Mouse (Mus musculus) limb, embryonic 10.5 days (tissue): ENCODE data around the gene Zscan12. TPM values are rescaled to one million over a fixed set of nuclear protein-coding genes. Genes with fewer than 3 reads are reported as not detected.

Experiments used
- DNase-seq: peaks from one replicate; pipeline ENCODE4 v3.0.0-alpha.2; 2017; ENCODE audit warnings: low spot score
- H3K27ac ChIP-seq: fragments of 300-500 bp; sonication (generic); 2 replicates; pipeline ENCODE4 v1.5.1; 2016; ENCODE audit warnings: mild to moderate bottlenecking
- H3K27me3 ChIP-seq: fragments of 300-500 bp; sonication (generic); 2 replicates; pipeline ENCODE4 v1.6.1; 2016; ENCODE audit warnings: low read depth, mild to moderate bottlenecking; ENCODE audit not compliant: poor library complexity, severe bottlenecking
- H3K36me3 ChIP-seq: fragments of 300-500 bp; sonication (generic); 2 replicates; pipeline ENCODE4 v1.6.1; 2016; ENCODE audit warnings: mild to moderate bottlenecking, moderate library complexity
- H3K4me1 ChIP-seq: fragments of 300-500 bp; sonication (generic); 2 replicates; pipeline ENCODE4 v1.6.1; 2016
- H3K4me3 ChIP-seq: fragments of 300-500 bp; sonication (generic); 2 replicates; pipeline ENCODE4 v1.5.1; 2016; ENCODE audit warnings: mild to moderate bottlenecking, moderate library complexity
- H3K9me3 ChIP-seq: fragments of 300-500 bp; sonication (generic); replicated peaks from 2 replicates; pipeline ENCODE4 v1.6.1; 2016; ENCODE audit warnings: mild to moderate bottlenecking
- WGBS: fragments of 180-500 bp; shearing (Covaris S2); methylation state at CpG from one replicate; pipeline ENCODE4 v1.1.7; 2016; 5-methylcytosine and 5-hydroxymethylcytosine counted together
- microRNA-seq: library from miRNA; unstranded; fragments of <30 nt; microRNA quantifications from one replicate; pipeline ENCODE4, GENCODE M21; 2017
- polyA plus RNA-seq: library from polyadenylated mRNA; unstranded; fragments of >200 nt; fragmentation: Nextera tagmentation; extraction: Ambion mirVana; gene quantifications from 2 replicates; pipeline ENCODE4 v1.2.1, GENCODE M21; 2016

The Zscan12 gene
- polyA plus RNA-seq, 1 experiment from 2014 or later, result 19.7 TPM

DNA sequence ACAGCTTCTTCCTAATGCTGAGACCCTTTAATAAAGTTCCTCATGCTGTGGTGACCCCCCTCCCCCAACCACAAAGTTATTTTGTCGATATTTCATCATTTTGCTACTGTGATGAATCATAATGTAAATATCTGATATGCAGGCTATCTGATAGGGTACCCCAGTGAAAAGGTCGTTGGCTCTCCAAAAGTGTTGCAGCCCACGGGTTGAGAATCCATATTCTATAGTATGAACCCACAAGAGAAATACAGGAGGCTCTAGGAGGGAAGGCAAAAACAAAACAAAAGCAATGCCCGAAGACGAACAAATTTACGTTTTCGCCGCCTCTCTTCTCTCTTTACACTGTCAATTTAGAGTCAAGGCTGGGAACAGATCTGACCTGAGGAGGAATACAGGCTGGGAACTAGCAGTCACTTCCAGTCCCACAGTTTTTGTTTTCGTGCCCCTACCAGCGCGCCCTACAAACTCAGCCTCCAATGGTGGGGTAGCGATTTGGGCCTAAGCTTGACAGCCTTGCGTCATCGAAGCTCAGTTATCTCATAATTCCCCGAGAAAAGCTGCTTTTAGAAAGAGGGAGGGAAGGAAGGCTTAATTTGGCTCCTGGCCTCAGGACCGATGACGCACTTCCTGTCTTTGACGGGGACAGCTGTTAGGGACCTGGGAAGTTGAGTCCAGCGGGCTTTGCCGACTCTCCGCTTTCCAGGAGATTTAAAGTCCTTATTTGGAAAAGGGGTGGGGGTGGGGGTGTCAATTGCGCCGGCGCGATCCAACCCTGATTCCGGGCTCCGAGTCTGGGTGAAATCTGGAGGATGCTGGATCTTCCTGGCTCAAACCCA is 45.6 kb downstream of the Zscan12 start:
- Histone ChIP-seq H3K27me3 (no peaks in the 10 kb centered on the region), H3K4me3 (peak overlapping the region; percentile 61), H3K9me3 (no peaks in the 10 kb centered on the region), H3K27ac (peak overlapping the region; percentile 89), H3K4me1 (peaks cover 13% of the 10 kb centered on the region), H3K36me3 (no peaks in the 10 kb centered on the region)
- WGBS, result 5% methylated on average over 27 of the region's 27 CpGs
- DNase-seq, result peak; percentile 83

DNA sequence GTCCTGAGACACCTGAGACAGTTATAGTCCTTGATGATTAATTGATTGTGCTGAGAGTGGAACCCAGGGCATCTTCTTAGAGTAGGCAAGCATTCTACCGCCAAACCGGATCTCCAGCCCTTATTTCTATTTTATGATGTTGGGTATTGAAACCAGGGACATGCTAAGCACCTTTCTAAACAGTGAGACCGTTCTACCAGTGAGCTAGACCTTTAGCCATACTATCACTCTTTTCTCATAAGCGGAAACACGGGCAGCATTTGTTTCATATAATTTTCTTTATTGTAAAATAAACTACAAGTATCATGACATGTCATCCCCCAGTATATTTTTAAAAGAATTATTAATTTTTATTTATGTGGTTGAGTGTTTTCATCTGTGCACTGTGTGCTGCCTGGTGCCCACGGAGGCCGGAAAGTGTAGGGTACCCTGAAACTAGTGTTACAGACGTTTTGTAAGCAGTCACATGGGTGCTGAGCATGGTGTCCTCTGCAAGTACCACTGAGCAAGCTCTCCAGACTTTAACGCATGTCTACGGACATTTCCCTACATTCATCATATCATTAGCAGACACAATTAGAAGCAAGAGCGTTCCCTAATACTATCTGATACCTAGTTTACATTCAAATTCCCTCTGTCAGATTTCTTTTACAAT is 46.3 kb downstream of the Zscan12 start:
- no peaks in the 10 kb centered on the region for H3K27me3 ChIP-seq
- WGBS, result 55% methylated on average over 11 of the region's 11 CpGs
- H3K9me3 ChIP-seq, result no peaks in the 10 kb centered on the region
- no peaks in the 10 kb centered on the region for H3K36me3 ChIP-seq
- H3K4me1 ChIP-seq, result peaks cover 13% of the 10 kb centered on the region
- peak overlapping the region; percentile 61 for H3K4me3 ChIP-seq
- peak overlapping the region; percentile 89 for H3K27ac ChIP-seq
- no peak for DNase-seq

DNA sequence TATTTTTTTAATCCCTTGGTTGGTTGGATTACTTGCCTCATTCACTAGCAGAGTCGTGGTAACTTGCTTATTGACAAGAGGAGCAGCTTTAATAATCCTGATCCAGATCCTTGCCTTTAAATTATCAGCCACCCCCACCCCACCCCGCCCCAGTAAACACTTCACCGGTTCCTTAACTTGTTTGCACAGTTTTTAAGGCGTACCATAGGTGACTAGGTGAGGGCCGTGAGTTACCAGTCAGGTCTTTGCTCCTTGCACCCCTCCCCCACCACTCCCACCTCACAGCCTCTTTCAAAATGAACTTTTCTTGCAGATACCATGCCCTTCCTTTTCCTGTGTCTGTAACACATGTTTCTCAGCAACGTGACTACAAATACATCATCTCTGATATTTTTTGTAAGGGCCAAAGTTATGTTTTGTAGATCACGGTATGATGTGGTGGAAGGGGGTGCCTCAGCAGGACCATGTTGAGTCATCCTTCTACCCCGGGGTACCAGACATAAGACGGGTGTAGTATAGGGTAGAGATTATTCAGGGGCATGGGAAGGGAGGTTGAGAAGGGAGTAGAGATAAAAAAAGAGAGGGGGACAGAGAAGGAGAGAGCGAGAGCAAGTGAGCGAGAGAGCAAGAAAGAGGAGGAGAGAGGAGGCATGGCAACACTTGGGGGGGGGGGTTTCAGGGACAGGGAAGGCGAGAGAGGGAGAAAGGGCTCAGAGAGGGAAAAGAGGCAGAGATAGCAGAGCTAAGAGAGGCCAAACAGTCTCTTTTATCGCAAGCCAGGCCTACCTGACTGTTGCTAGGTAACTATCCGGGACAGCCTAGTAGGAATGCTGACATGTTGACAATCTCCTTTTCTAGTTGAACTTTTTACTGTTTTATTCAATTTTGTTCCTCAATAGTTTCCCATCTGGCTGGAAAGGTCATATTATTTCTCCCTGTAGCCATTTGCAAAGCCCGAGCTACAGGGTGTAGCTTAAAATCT is 51.9 kb downstream of the Zscan12 start:
- Histone ChIP-seq H3K9me3 (no peaks in the 10 kb centered on the region), H3K4me3 (no peak overlapping the region), H3K27me3 (no peaks in the 10 kb centered on the region), H3K4me1 (no peaks in the 10 kb centered on the region), H3K36me3 (no peaks in the 10 kb centered on the region), H3K27ac (no peak overlapping the region)
- no peak for DNase-seq
- WGBS, result 75% methylated on average over 15 of the region's 15 CpGs

DNA sequence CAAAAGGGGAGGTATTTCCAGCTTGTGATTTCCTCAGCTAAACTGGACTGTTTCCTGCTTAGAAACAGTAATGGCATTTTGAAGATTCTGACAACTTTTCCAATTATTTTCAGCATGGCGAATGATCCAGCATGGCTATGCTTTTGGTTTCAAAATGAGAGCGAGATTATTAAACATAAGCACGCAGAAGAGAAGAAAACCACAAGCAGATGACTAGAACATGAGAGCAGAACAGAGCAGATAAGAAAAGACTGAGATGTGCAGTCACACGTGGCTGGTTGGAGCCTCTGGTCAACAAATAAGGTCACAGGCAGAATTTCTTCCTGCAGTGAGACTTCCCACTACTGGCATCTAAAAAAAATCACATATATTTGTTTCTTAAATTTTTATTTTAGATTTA is 52.6 kb downstream of the Zscan12 start:
- no peak overlapping the region for H3K27ac ChIP-seq
- no peaks in the 10 kb centered on the region for H3K4me1 ChIP-seq
- DNase-seq, result no peak
- H3K4me3 ChIP-seq, result no peak overlapping the region
- H3K27me3 ChIP-seq, result no peaks in the 10 kb centered on the region
- no peaks in the 10 kb centered on the region for H3K36me3 ChIP-seq
- WGBS, result 86% methylated on average over 4 of the region's 4 CpGs
- no peaks in the 10 kb centered on the region for H3K9me3 ChIP-seq

DNA sequence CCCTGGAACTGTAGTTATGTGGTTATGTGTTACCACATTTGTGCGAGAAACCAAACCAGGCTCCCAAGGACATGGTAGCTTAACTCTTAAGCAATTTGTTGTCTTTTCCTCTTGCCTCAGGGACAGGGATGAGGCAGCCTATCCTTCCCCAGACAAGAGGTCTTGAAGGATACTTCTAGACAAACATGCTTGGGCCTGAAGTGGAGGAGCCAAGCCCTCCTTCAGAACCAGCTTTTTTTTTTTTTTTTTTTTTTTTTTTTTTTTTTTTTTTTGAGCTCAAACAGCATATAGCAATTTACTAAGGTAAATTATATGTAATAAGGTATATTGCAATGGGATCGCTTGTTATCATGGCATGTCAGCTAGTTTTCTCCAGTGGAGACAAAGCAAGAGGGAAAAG is 53.1 kb downstream of the Zscan12 start:
- DNase-seq, result no peak
- Histone ChIP-seq H3K27ac (no peak overlapping the region), H3K4me3 (no peak overlapping the region), H3K27me3 (no peaks in the 10 kb centered on the region), H3K9me3 (no peaks in the 10 kb centered on the region), H3K36me3 (no peaks in the 10 kb centered on the region), H3K4me1 (no peaks in the 10 kb centered on the region)
- 93% methylated on average over 2 of the region's 2 CpGs for WGBS

DNA sequence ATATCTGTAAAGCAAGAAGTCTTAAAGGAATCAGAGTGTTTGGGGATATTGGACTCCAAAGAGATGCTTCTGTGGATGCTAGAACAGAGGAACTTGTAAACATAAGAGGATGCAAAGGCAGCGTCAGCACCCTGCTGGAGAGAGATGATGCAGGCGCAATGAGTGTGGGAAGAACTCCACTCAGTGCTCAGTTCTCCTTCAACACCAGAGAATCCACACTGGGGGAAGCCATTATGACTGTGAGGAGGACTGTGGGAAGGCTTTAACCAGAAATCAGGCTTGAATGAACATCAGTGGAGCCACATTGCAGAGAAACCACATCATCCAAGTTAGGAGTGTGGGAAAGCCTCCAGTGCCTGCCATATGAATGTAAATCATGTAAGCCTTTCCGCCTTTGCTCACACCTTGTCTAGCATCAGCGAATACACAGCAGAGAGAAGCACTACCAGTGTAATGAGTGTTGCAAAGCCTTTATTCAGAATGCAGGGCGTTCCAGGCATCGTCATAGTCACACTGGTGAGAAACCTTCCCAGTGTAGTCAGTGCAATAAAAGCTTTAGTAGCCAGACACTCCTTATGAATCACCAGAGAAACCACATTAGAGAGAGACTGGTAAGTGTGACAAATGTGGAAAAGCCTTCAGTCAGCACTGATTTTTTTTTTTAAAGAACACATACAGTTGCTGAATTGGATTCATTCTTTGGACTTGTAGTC is 54.8 kb downstream of the Zscan12 start:
- H3K9me3 ChIP-seq, result no peaks in the 10 kb centered on the region
- no peaks in the 10 kb centered on the region for H3K36me3 ChIP-seq
- no peak overlapping the region for H3K27ac ChIP-seq
- 78% methylated on average over 6 of the region's 6 CpGs for WGBS
- no peaks in the 10 kb centered on the region for H3K27me3 ChIP-seq
- no peak for DNase-seq
- no peaks in the 10 kb centered on the region for H3K4me1 ChIP-seq
- H3K4me3 ChIP-seq, result no peak overlapping the region

DNA sequence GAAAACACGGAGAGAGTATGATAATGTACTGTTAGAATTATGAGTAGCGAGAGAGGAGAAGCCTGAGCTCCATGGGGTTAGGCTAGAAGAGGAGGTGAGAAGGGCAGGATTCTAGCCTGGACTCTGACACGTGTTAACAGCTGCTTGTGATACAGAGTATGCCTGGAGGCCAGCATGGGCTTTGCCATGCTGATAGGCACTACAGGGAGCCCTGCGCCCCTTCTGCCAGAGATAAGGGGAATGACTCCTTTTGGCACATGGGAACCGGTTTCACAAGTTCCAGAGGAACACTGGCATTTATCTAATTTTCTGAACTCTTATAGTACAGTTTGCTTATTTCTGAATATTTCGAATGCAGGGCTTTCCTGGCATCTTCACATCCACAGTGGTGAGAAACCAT is 56.2 kb downstream of the Zscan12 start:
- Histone ChIP-seq H3K4me1 (no peaks in the 10 kb centered on the region), H3K36me3 (no peaks in the 10 kb centered on the region), H3K9me3 (no peaks in the 10 kb centered on the region), H3K4me3 (no peak overlapping the region), H3K27ac (no peak overlapping the region), H3K27me3 (no peaks in the 10 kb centered on the region)
- WGBS, result 65% methylated on average over 6 of the region's 6 CpGs
- no peak for DNase-seq

Small RNAs within 50 kb of the gene (microRNA-seq; reads per million reads assigned to microRNA genes)
- not detected for gene Mir6942

Other genes with a start within 250 kb of the Zscan12 start
- gene Olfr263, start 233.2 kb upstream of the Zscan12 start, polyA plus RNA-seq, result not detected in 2 replicates
- gene Olfr1368, start 217.0 kb upstream of the Zscan12 start, polyA plus RNA-seq, result not detected in 2 replicates
- 200 and 218 TPM in 2 replicates for gene Trim27, start 183.4 kb upstream of the Zscan12 start, polyA plus RNA-seq
- not detected in 2 replicates for gene Gpx5, start 70.1 kb upstream of the Zscan12 start, polyA plus RNA-seq
- 0.62 and 0.91 TPM in 2 replicates for gene Gpx6, start 50.7 kb upstream of the Zscan12 start, polyA plus RNA-seq
- gene Olfr1367, start 15.9 kb upstream of the Zscan12 start, polyA plus RNA-seq, result not detected in 2 replicates
- gene Zkscan3, start 39.9 kb downstream of the Zscan12 start, polyA plus RNA-seq, result 88.7 and 100 TPM in 2 replicates
- gene Pgbd1, start 78.2 kb downstream of the Zscan12 start, polyA plus RNA-seq, result 4.9 and 5.1 TPM in 2 replicates
- gene Zscan26, start 90.9 kb downstream of the Zscan12 start, polyA plus RNA-seq, result 26.1 and 29.9 TPM in 2 replicates
- 2.0 and 2.4 TPM in 2 replicates for gene Nkapl, start 105.7 kb downstream of the Zscan12 start, polyA plus RNA-seq
- 2.5 and 3.3 TPM in 2 replicates for gene Zkscan4, start 116.1 kb downstream of the Zscan12 start, polyA plus RNA-seq
- not detected in 2 replicates for gene Gm10065, start 116.6 kb downstream of the Zscan12 start, polyA plus RNA-seq
- 0.20 and 0.28 TPM in 2 replicates for gene AK157302, start 132.4 kb downstream of the Zscan12 start, polyA plus RNA-seq
- 3.6 and 5.0 TPM in 2 replicates for gene Gm11273, start 138.6 kb downstream of the Zscan12 start, polyA plus RNA-seq
- gene Zkscan8, start 168.3 kb downstream of the Zscan12 start, polyA plus RNA-seq, result 6.8 and 9.6 TPM in 2 replicates
- 0.06 TPM in 1 of 2 replicates, not detected in the other for gene Olfr1366, start 180.0 kb downstream of the Zscan12 start, polyA plus RNA-seq
- not detected in 2 replicates for gene Olfr1535, start 197.1 kb downstream of the Zscan12 start, polyA plus RNA-seq
- not detected in 2 replicates for gene Olfr1364, start 218.9 kb downstream of the Zscan12 start, polyA plus RNA-seq